Mouse (Mus musculus) MEL (cell line): ENCODE data around the gene Cd84. TPM values are rescaled to one million over a fixed set of nuclear protein-coding genes. Genes with fewer than 3 reads are reported as not detected.
"Not testable (repeated sequence)": the region's sequence is repeated elsewhere in the genome, so short reads cannot be mapped to it uniquely, and the experiment has no call there.

Experiments
- DNase-seq: peaks from one replicate; pipeline ENCODE4 v3.0.0; 2011; ENCODE audit warnings: low read depth, low spot score
- H3K27ac ChIP-seq: 2 replicates; pipeline ENCODE4 v1.5.1; 2012; ENCODE audit warnings: low read depth, mild to moderate bottlenecking, control low read depth, low read length, moderate library complexity; ENCODE audit not compliant: control insufficient read depth
- H3K27me3 ChIP-seq, 2 experiments: fragments of 150-350 bp in 1 of 2; sonication (generic) in 1 of 2; 2 replicates each; pipeline ENCODE4 v1.6.1; 2012; ENCODE audit warnings: low read length in 2 of 2, mild to moderate bottlenecking in 2 of 2, improper control_type of control experiment in 1 of 2, moderate library complexity in 1 of 2; ENCODE audit not compliant: insufficient read depth in 2 of 2, control insufficient read depth in 1 of 2
- H3K36me3 ChIP-seq, 2 experiments: 2 replicates each; pipeline ENCODE4 v1.6.1; 2012 to 2014; ENCODE audit warnings: low read length in 2 of 2, improper control_type of control experiment in 1 of 2, inconsistent platforms in 1 of 2, mild to moderate bottlenecking in 1 of 2; ENCODE audit not compliant: insufficient read depth in 2 of 2, control insufficient read depth in 1 of 2
- H3K4me1 ChIP-seq, 2 experiments: fragments of 150-350 bp in 1 of 2; sonication (generic) in 1 of 2; 2 replicates each; pipeline ENCODE4 v1.6.1; 2012; ENCODE audit warnings: low read length in 2 of 2, improper control_type of control experiment in 1 of 2, mild to moderate bottlenecking in 1 of 2; ENCODE audit not compliant: insufficient read depth in 2 of 2, control insufficient read depth in 1 of 2
- H3K4me3 ChIP-seq, 2 experiments: fragments of 150-350 bp in 1 of 2; sonication (generic) in 1 of 2; 2 replicates each; pipeline ENCODE4 v1.5.1; 2012; ENCODE audit warnings: low read depth in 2 of 2, low read length in 2 of 2, mild to moderate bottlenecking in 2 of 2, moderate library complexity in 2 of 2, control low read depth in 1 of 2, improper control_type of control experiment in 1 of 2; ENCODE audit not compliant: control insufficient read depth in 1 of 2, insufficient read depth in 1 of 2
- H3K79me2 ChIP-seq: 2 replicates; pipeline ENCODE4 v1.6.1; 2012; ENCODE audit warnings: mild to moderate bottlenecking, low read length, moderate library complexity; ENCODE audit not compliant: control insufficient read depth, poor library complexity, insufficient read depth
- H3K9ac ChIP-seq: 2 replicates; pipeline ENCODE4 v1.6.1; 2012; ENCODE audit warnings: low read depth, mild to moderate bottlenecking, control low read depth, low read length, moderate library complexity; ENCODE audit not compliant: control insufficient read depth, poor library complexity, severe bottlenecking
- H3K9me3 ChIP-seq: fragments of 150-350 bp; sonication (generic); replicated peaks from 2 replicates; pipeline ENCODE4 v1.6.1; 2012; ENCODE audit warnings: mild to moderate bottlenecking, low read length, improper control_type of control experiment, moderate library complexity; ENCODE audit not compliant: insufficient read depth
- BHLHE40 ChIP-seq: IDR thresholded peaks from 2 replicates; pipeline ENCODE4 v1.6.1; 2012; ENCODE audit warnings: low read depth, mild to moderate bottlenecking, inconsistent platforms, low read length, improper control_type of control experiment, borderline replicate concordance
- CHD1 ChIP-seq: IDR thresholded peaks from 2 replicates; pipeline ENCODE4 v1.6.1; 2012; ENCODE audit warnings: low read depth, mild to moderate bottlenecking, inconsistent platforms, low read length, improper control_type of control experiment
- E2F4 ChIP-seq: IDR thresholded peaks from 2 replicates; pipeline ENCODE4 v1.6.1; 2011; ENCODE audit warnings: low read depth, low read length, improper control_type of control experiment, borderline replicate concordance
- EP300 ChIP-seq, 2 experiments: IDR thresholded peaks; 2 replicates each; pipeline ENCODE4 v1.6.1; 2011; ENCODE audit warnings: improper control_type of control experiment in 2 of 2, low read length in 2 of 2, low read depth in 1 of 2, mild to moderate bottlenecking in 1 of 2
- ETS1 ChIP-seq: IDR thresholded peaks from 2 replicates; pipeline ENCODE4 v1.6.1; 2012; ENCODE audit warnings: low read depth, mild to moderate bottlenecking, inconsistent platforms, low read length, improper control_type of control experiment, moderate library complexity
- GATA1 ChIP-seq: IDR thresholded peaks from 2 replicates; pipeline ENCODE4 v1.6.1; 2011; ENCODE audit warnings: low read depth, low read length, improper control_type of control experiment
- JUND ChIP-seq: IDR thresholded peaks from 2 replicates; pipeline ENCODE4 v1.6.1; 2011; ENCODE audit warnings: low read depth, mild to moderate bottlenecking, improper control_type of control experiment, low read length
- KAT2A ChIP-seq: conservative IDR thresholded peaks from 2 replicates; pipeline ENCODE4 v1.6.1; 2012; ENCODE audit warnings: low read depth, low read length, improper control_type of control experiment, inconsistent platforms
- MAFK ChIP-seq: IDR thresholded peaks from 2 replicates; pipeline ENCODE4 v1.6.1; 2011; ENCODE audit warnings: low read depth, mild to moderate bottlenecking, low read length, improper control_type of control experiment, borderline replicate concordance
- MEF2A ChIP-seq: IDR thresholded peaks from 2 replicates; pipeline ENCODE4 v1.6.1; 2014; ENCODE audit warnings: low read depth, mild to moderate bottlenecking, inconsistent platforms, low read length, improper control_type of control experiment; ENCODE audit not compliant: poor library complexity, insufficient replicate concordance, severe bottlenecking; ENCODE audit errors: extremely low read depth
- MYC ChIP-seq: IDR thresholded peaks from 2 replicates; pipeline ENCODE4 v1.6.1; 2011; ENCODE audit warnings: low read depth, mild to moderate bottlenecking, low read length, improper control_type of control experiment, moderate library complexity
- NELFE ChIP-seq: IDR thresholded peaks from 2 replicates; pipeline ENCODE4 v1.6.1; 2011; ENCODE audit warnings: low read depth, low read length, improper control_type of control experiment
- POLR2A ChIP-seq, 2 experiments: IDR thresholded peaks; 2 replicates each; pipeline ENCODE4 v1.6.1; 2011 to 2012; ENCODE audit warnings: low read length in 2 of 2, mild to moderate bottlenecking in 2 of 2, control low read depth in 1 of 2, improper control_type of control experiment in 1 of 2, low read depth in 1 of 2, moderate library complexity in 1 of 2; ENCODE audit not compliant: control insufficient read depth in 1 of 2, insufficient read depth in 1 of 2, poor library complexity in 1 of 2
- RAD21 ChIP-seq: IDR thresholded peaks from 2 replicates; pipeline ENCODE4 v1.6.1; 2011; ENCODE audit warnings: mild to moderate bottlenecking, low read depth, low read length, improper control_type of control experiment
- RCOR1 ChIP-seq: IDR thresholded peaks from 2 replicates; pipeline ENCODE4 v1.6.1; 2012; ENCODE audit warnings: low read depth, mild to moderate bottlenecking, inconsistent platforms, low read length, improper control_type of control experiment
- SMC3 ChIP-seq: IDR thresholded peaks from 2 replicates; pipeline ENCODE4 v1.6.1; 2011; ENCODE audit warnings: low read depth, low read length, improper control_type of control experiment
- TAL1 ChIP-seq: IDR thresholded peaks from 2 replicates; pipeline ENCODE4 v1.6.1; 2012; ENCODE audit warnings: mild to moderate bottlenecking, inconsistent platforms, low read length, moderate library complexity, mixed read lengths
- TBP ChIP-seq: IDR thresholded peaks from 2 replicates; pipeline ENCODE4 v1.8.0; 2011; ENCODE audit warnings: low read depth, low read length, improper control_type of control experiment
- TCF12 ChIP-seq: IDR thresholded peaks from 2 replicates; pipeline ENCODE4 v1.6.1; 2014; ENCODE audit warnings: low read depth, mild to moderate bottlenecking, inconsistent platforms, low read length, improper control_type of control experiment, moderate library complexity
- USF2 ChIP-seq, 2 experiments: IDR thresholded peaks; 2 replicates each; pipeline ENCODE4 v1.6.1; 2011 to 2012; ENCODE audit warnings: improper control_type of control experiment in 2 of 2, low read length in 2 of 2, borderline replicate concordance in 1 of 2, inconsistent platforms in 1 of 2, low read depth in 1 of 2, mild to moderate bottlenecking in 1 of 2; ENCODE audit not compliant: insufficient read depth in 1 of 2
- ZC3H11A ChIP-seq: IDR thresholded peaks from 2 replicates; pipeline ENCODE4 v1.6.1; 2012; ENCODE audit warnings: low read depth, mild to moderate bottlenecking, inconsistent platforms, low read length, improper control_type of control experiment
- ZKSCAN1 ChIP-seq: IDR thresholded peaks from 2 replicates; pipeline ENCODE4 v1.6.1; 2012; ENCODE audit warnings: low read depth, mild to moderate bottlenecking, inconsistent platforms, low read length, improper control_type of control experiment, moderate library complexity
- polyA plus RNA-seq, 2 experiments: library from polyadenylated mRNA; stranded (reverse) in 1 of 2; unstranded in 1 of 2; fragments of >175 nt in 1 of 2; fragments of >200 nt in 1 of 2; gene quantifications; 2 replicates each; pipeline versions ENCODE4 v1.2.1 to v1.2.4; 2012; ENCODE audit warnings: low replicate concordance in 2 of 2, low read depth in 1 of 2; ENCODE audit not compliant: insufficient read length in 2 of 2, insufficient read depth in 1 of 2, missing spikeins in 1 of 2
- total RNA-seq: library from RNA; depleted of rRNA; stranded (reverse); fragments of 300-350 nt; gene quantifications from 2 replicates; pipeline ENCODE4 v1.2.3, GENCODE M21; 2012

The Cd84 gene
- total and polyA plus RNA-seq, 3 experiments: 6.8 to 10.4 TPM; not detected in 1

DNA sequence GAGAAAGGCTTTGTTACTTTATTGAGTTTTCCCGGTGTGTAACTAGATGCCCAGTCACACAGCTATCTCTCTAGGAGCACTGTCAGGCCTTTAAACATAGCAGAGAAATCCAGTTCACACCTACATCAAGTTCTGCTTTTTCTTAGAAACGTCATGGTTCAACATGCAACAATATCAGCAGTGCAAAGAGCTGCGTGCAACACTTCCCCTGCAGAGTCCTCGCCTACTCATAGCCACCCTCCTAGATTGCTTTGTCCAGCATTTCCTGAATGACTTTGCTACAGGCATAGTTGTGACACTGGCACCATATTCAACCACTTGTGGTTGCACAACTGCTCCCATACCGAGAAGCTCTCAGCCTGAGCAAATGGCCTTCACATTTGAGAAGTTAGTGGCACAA is 10.0 kb downstream of the Cd84 start (continued):
- TF ChIP-seq NELFE (no peak), POLR2A (IDR thresholded peaks at IDR 0.05; ENCODE audit: control insufficient read depth in 1 of 2, insufficient read depth in 1 of 2, low read depth in 1 of 2, low read length in 2 of 2, poor library complexity in 1 of 2) (no peak), KAT2A (no peak)

- H3K4me1 ChIP-seq: peaks cover 6 to 9% of the 10 kb centered on the region in 2 experiments; a peak in 1 of 4 replicates
- H3K27me3 ChIP-seq: no peaks in the 10 kb centered on the region
- H3K9me3 ChIP-seq: no peaks in the 10 kb centered on the region
- H3K9ac ChIP-seq: no peak overlapping the region
- no peaks in the 10 kb centered on the region for H3K79me2 ChIP-seq
- no peaks in the 10 kb centered on the region; a peak in 1 of 4 replicates for H3K36me3 ChIP-seq
- no peak overlapping the region for H3K4me3 ChIP-seq
- no peak for DNase-seq
- H3K27ac ChIP-seq: no peak overlapping the region
- no peak for TF ChIP-seq SMC3
- TF ChIP-seq TBP: no peak
- peak; percentile 81 for TF ChIP-seq ETS1
- no peak for TF ChIP-seq RCOR1
- peak; percentile 33; the same call in 1 of the 2 replicates for TF ChIP-seq GATA1
- TF ChIP-seq TCF12: 0 out of 2 replicates have a peak, but pooled peaks have one; percentile 45
- no peak for TF ChIP-seq TAL1
- peak in 1 of 2 experiments; percentile 51; a peak in 1 of 4 replicates for TF ChIP-seq EP300 (IDR thresholded peaks at IDR 0.05; ENCODE audit: low read depth in 1 of 2, low read length in 2 of 2)
- no peak for TF ChIP-seq POLR2A (IDR thresholded peaks at IDR 0.05; ENCODE audit: control insufficient read depth in 1 of 2, insufficient read depth in 1 of 2, low read depth in 1 of 2, low read length in 2 of 2, poor library complexity in 1 of 2)
- no peak for TF ChIP-seq JUND
- TF ChIP-seq MAFK: peak; percentile 87
- TF ChIP-seq E2F4: no peak
- TF ChIP-seq BHLHE40: no peak
These were observed 26.0 kb downstream of the Cd84 start for GRCm38 (mm10) chr1:171865467-171865866.

DNA sequence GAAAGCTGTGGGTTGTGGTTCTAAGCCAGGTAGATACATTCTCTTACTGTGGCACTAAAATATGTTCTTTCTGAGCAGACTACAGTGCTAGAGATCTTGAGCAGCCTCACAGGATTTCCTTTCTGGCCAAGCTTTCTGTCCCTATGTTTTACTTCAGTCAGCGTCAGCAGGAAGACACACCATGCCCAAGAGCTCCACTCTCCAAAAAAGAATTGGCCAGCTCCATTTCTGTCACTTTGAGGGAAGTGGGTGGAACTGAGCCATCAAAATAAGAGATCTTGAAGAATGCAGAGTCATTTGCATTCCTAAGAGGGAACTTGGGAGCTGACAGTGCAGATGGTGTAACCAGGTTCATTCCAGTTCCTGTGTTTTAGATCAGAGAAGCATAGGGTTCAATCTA is 47.5 kb downstream of the Cd84 start:
- no peaks in the 10 kb centered on the region for H3K27me3 ChIP-seq
- no peaks in the 10 kb centered on the region for H3K9me3 ChIP-seq
- no peaks in the 10 kb centered on the region for H3K4me1 ChIP-seq
- H3K27ac ChIP-seq: no peak overlapping the region
- H3K9ac ChIP-seq: no peak overlapping the region
- TF ChIP-seq RCOR1: no peak
- TF ChIP-seq EP300 (IDR thresholded peaks at IDR 0.05; ENCODE audit: low read depth in 1 of 2, low read length in 2 of 2): no peak
- no peak for TF ChIP-seq SMC3
- no peak for TF ChIP-seq USF2 (IDR thresholded peaks at IDR 0.05; ENCODE audit: borderline replicate concordance in 1 of 2, insufficient read depth in 1 of 2, low read depth in 1 of 2, low read length in 2 of 2)
- TF ChIP-seq RAD21: no peak
- TF ChIP-seq TCF12: no peak
- no peak for TF ChIP-seq MAFK
- no peak for TF ChIP-seq CHD1
- TF ChIP-seq E2F4: no peak
- no peak for TF ChIP-seq KAT2A
- no peak for TF ChIP-seq ZC3H11A
- no peak for TF ChIP-seq MYC
- TF ChIP-seq ZKSCAN1: no peak
- TF ChIP-seq MEF2A: no peak
- H3K4me3 ChIP-seq: no peak overlapping the region
- H3K36me3 ChIP-seq: no peaks in the 10 kb centered on the region
- no peak for DNase-seq
- H3K79me2 ChIP-seq: no peaks in the 10 kb centered on the region

DNA sequence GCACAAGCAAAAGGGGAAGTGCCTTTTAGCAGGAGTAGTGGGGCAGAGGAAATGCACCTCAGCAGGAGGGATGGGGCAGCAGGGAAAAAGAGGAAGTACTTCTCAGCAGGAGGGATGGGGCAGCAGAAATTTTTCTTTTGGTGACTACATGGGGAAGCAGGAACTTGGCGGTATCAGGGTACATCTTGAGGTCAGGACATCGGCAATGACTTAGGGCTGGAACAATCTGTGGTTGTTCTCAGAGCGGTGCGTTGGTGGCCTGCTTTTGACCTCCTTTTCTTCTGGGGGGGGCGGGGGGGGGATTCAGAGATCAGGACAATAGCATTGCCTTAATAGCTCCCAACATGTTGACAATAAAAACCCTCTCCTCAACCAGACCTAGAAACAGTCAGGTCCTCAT is 55.9 kb downstream of the Cd84 start, which contains the start of gene Gm10521:
Gene Gm10521, plus strand, starts transcription at position 301 of the 400 bp plus-strand sequence.
- H3K27ac ChIP-seq, H3K4me3 ChIP-seq, H3K4me1 ChIP-seq, H3K27me3 ChIP-seq, H3K36me3 ChIP-seq, H3K79me2 ChIP-seq, H3K9ac ChIP-seq, H3K9me3 ChIP-seq: not testable (repeated sequence)
- DNase-seq: peak; percentile 54
